Comparison of ENCODE assay signal across 35 mouse cellular contexts in genomic region chr13:118679228-118679627, GRCm38 (mm10). TPM values are rescaled to one million over a fixed set of nuclear protein-coding genes. Genes with fewer than 3 reads are reported as not detected.
"Had no signal": no experiment of that assay in that cellular context is flagged by ENCODE, and none has a peak within 500 bp of the region (broad histone marks: within the 10 kb centered on the region; RNA-seq: fewer than 3 reads in every experiment).

No protein-coding gene starts in this region.

- H3K9ac ChIP-seq: heart, embryonic 12.5 days; heart, embryonic 13.5 days; heart, embryonic 15.5 days; hindbrain, embryonic 12.5 days; hindbrain, embryonic 13.5 days; hindbrain, embryonic 14.5 days; hindbrain, embryonic 15.5 days; intestine, embryonic 15.5 days; kidney, embryonic 15.5 days had no signal

- H3K27ac ChIP-seq: heart, adult 2 months; heart, embryonic 10.5 days; heart, embryonic 13.5 days; heart, embryonic 15.5 days; hindbrain, embryonic 10.5 days; hindbrain, embryonic 12.5 days; hindbrain, embryonic 13.5 days; hindbrain, embryonic 14.5 days; hindbrain, embryonic 15.5 days; hindbrain, postnatal 0 days; intestine, embryonic 15.5 days; kidney, embryonic 15.5 days; kidney, postnatal 0 days; layer of hippocampus, adult 2 months had no signal

- H3K4me2 ChIP-seq: heart, embryonic 11.5 days; heart, embryonic 12.5 days; heart, embryonic 13.5 days; heart, embryonic 15.5 days; hindbrain, embryonic 12.5 days; hindbrain, embryonic 13.5 days; hindbrain, embryonic 14.5 days; hindbrain, embryonic 15.5 days; intestine, embryonic 15.5 days; kidney, embryonic 15.5 days had no signal

- H3K36me3 ChIP-seq: heart, embryonic 10.5 days; heart, embryonic 12.5 days; heart, embryonic 13.5 days; heart, embryonic 15.5 days; hindbrain, embryonic 10.5 days; hindbrain, embryonic 12.5 days; hindbrain, embryonic 13.5 days; hindbrain, embryonic 15.5 days; intestine, embryonic 15.5 days; kidney, embryonic 15.5 days had no signal

- H3K27me3 ChIP-seq: heart, embryonic 12.5 days; heart, embryonic 13.5 days; heart, embryonic 15.5 days; hindbrain, embryonic 12.5 days; hindbrain, embryonic 13.5 days; hindbrain, embryonic 15.5 days; intestine, embryonic 15.5 days; kidney, embryonic 15.5 days had no signal

- H3K9me3 ChIP-seq: heart, embryonic 10.5 days; heart, embryonic 12.5 days; heart, embryonic 13.5 days; heart, embryonic 15.5 days; hindbrain, embryonic 10.5 days; hindbrain, embryonic 12.5 days; hindbrain, embryonic 13.5 days; hindbrain, embryonic 15.5 days; intestine, embryonic 15.5 days; kidney, embryonic 15.5 days had no signal

- DNase-seq: heart, adult 2 months; heart, postnatal 10 days; heart, postnatal 14 days; heart, postnatal 36 days; heart, postnatal 4 days; kidney, adult 11 months; kidney, adult 18-20 months; kidney, adult 2 months; kidney, adult 8-10 months; kidney, adult 9 months; kidney, postnatal 10 days; kidney, postnatal 14 days; kidney, postnatal 25 days; kidney, postnatal 36 days; kidney, postnatal 4 days; layer of hippocampus, adult 9-11 months had no signal

- ATAC-seq: hindbrain, embryonic 16.5 days; hindbrain, postnatal 0 days; inflammation-experienced regulatory T-cells, adult 6 months; intestine, embryonic 15.5 days; intestine, embryonic 16.5 days; intestine, postnatal 0 days had no signal

- H3K4me3 ChIP-seq: heart, adult 2 months; heart, embryonic 10.5 days; heart, embryonic 12.5 days; heart, embryonic 13.5 days; heart, embryonic 15.5 days; hindbrain, embryonic 10.5 days; hindbrain, embryonic 12.5 days; hindbrain, embryonic 13.5 days; hindbrain, embryonic 15.5 days; intestine, embryonic 15.5 days; kidney, embryonic 15.5 days; layer of hippocampus, adult 2 months had no signal

- H3K4me1 ChIP-seq: heart, embryonic 10.5 days; heart, embryonic 12.5 days; heart, embryonic 13.5 days; heart, embryonic 15.5 days; hindbrain, embryonic 10.5 days; hindbrain, embryonic 12.5 days; hindbrain, embryonic 13.5 days; hindbrain, embryonic 15.5 days; intestine, embryonic 15.5 days; kidney, embryonic 15.5 days had no signal

RNA-seq across cellular contexts. Expression of gene Fgf10, which starts 9.6 kb away (rescaled TPM):
- polyA plus RNA-seq: inflammation-experienced regulatory T-cells, adult 6 months had no signal
